Mouse (Mus musculus) adrenal gland, postnatal 0 days (tissue): Measurements from ENCODE around the gene Olfr1279. TPM values are rescaled to one million over a fixed set of nuclear protein-coding genes. Genes with fewer than 3 reads are reported as not detected.

ENCODE experiments used
- polyA plus RNA-seq: library from polyadenylated mRNA; unstranded; fragments of >200 nt; fragmentation: Nextera tagmentation; extraction: Ambion mirVana; gene quantifications from 2 replicates; pipeline ENCODE4 v1.2.1, GENCODE M21; 2015

The Olfr1279 gene
- polyA plus RNA-seq: not detected in 2 replicates

DNA sequence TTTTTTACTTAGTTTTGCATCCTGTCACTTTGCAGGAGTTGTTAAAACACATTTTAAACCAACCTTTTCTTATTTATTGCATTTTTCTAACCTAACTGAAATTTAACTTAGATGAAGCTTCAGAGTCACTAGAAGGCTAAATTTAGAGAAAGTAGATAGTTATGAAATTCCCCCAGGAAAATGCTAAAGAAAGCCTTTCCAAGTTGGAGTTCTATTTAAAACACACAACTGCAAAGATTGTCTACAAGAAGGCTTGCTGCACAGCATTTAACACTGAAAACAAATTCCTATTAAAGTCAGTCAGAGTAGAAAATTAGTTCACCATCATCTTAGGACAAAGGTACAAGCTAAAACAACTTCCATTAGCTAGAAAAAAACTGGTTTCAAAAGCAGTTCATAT is at the start of gene Olfr1279:
Gene Olfr1279 (plus strand): TSS at position 262 of the 400 bp plus-strand sequence.

GRCm38 (mm10) chr2:111254216-111254615 is 46.2 kb upstream of the Olfr1279 start, which contains the start of gene Olfr1276:
Gene Olfr1276, plus strand, starts transcription at chr2:111254516.

GRCm38 (mm10) chr2:111274006-111274405 is 26.4 kb upstream of the Olfr1279 start, which contains the start of gene Olfr1277:
Gene Olfr1277, minus strand, starts transcription at chr2:111274106.

DNA sequence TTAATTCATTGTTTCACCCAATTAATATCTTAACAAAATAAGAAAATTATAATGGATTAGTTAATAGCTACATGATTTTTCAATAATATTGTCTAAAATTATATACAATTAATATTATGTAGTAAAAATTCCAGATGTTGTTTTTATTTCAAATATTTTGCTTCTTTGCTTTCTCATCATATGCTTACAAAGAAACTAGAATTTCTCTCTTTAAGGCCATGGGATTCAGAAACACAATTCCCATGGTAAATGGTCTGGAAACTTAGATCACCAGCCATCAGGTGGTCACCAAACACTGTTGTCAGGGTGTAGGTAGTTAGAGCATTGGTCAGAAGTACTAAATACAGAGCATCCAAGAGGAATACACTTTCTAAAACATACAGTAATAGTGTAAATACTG is 10.6 kb upstream of the Olfr1279 start, which contains the start of gene Olfr1278:
Gene Olfr1278 (plus strand): TSS at position 301 of the 400 bp plus-strand sequence.

GRCm38 (mm10) chr2:111313717-111314116 is 13.3 kb downstream of the Olfr1279 start, which contains the start of gene Olfr1280:
Gene Olfr1280, plus strand, starts transcription at chr2:111314017.

DNA sequence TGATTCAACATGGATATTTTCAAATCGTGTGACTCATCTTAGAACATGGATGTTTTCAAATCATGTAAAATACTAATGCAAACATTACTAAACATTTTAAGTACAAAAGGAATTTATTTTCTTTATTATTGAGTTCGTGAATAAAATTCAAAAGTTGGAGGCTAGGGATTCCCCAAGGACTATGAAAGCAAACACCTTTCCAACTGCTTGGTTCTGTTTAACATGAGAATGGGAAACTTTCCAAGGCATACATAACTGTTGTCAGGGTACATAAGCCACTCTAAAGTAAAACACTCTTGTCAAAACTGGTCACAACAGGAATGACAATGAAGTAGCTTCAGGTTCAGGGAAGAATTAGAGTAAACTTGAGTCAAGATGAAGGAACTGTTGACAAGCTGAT is 25.8 kb downstream of the Olfr1279 start, which contains the start of gene Olfr1281:
Gene Olfr1281 (plus strand): TSS at position 301 of the 400 bp plus-strand sequence.

DNA sequence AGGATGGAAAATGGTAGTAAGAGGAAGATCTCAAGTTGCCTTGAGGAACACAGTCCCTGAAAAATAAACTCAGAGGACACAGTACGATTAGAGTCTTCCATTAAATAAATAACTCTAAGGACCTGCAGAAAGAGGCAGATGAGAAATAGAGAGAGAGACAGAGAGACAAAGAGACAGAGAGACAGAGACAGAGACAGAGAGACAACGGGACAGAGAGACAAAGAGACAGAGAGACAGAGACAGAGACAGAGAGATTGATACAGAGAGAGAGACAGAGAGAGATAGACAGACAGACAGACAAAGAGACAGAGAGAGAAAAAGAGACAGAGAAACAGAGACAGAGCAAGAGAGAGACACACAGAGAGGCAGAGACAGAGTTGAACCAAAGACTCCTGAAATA is 35.5 kb downstream of the Olfr1279 start, which contains the start of gene Olfr1282:
Gene Olfr1282 (minus strand): TSS at position 101 of the 400 bp plus-strand sequence.

Other genes starting within 250 kb of the Olfr1279 start
- not detected in 2 replicates for gene Gm13941, start 194.7 kb upstream of the Olfr1279 start, polyA plus RNA-seq
- gene Gm15130, start 147.7 kb upstream of the Olfr1279 start, polyA plus RNA-seq: not detected in 2 replicates
- gene 4930430A15Rik, start 71.0 kb upstream of the Olfr1279 start, polyA plus RNA-seq: not detected in 2 replicates
- gene Olfr1275, start 65.3 kb upstream of the Olfr1279 start, polyA plus RNA-seq: not detected in 2 replicates
- not detected in 2 replicates for gene Olfr1276, start 46.1 kb upstream of the Olfr1279 start, polyA plus RNA-seq
- gene Olfr1277, start 26.5 kb upstream of the Olfr1279 start, polyA plus RNA-seq: not detected in 2 replicates
- not detected in 2 replicates for gene Olfr1278, start 10.5 kb upstream of the Olfr1279 start, polyA plus RNA-seq
- not detected in 2 replicates for gene Olfr1280, start 13.4 kb downstream of the Olfr1279 start, polyA plus RNA-seq
- gene Olfr1281, start 25.9 kb downstream of the Olfr1279 start, polyA plus RNA-seq: not detected in 2 replicates
- gene Olfr1282, start 35.4 kb downstream of the Olfr1279 start, polyA plus RNA-seq: not detected in 2 replicates
- not detected in 2 replicates for gene Olfr1283, start 66.2 kb downstream of the Olfr1279 start, polyA plus RNA-seq
- not detected in 2 replicates for gene Olfr1284, start 74.9 kb downstream of the Olfr1279 start, polyA plus RNA-seq
- gene Olfr1286, start 122.5 kb downstream of the Olfr1279 start, polyA plus RNA-seq: not detected in 2 replicates
- not detected in 2 replicates for gene Olfr1287, start 148.5 kb downstream of the Olfr1279 start, polyA plus RNA-seq
- not detected in 2 replicates for gene Olfr1288, start 173.5 kb downstream of the Olfr1279 start, polyA plus RNA-seq
- gene Olfr1289, start 180.2 kb downstream of the Olfr1279 start, polyA plus RNA-seq: not detected in 2 replicates
- not detected in 2 replicates for gene Olfr1290, start 193.2 kb downstream of the Olfr1279 start, polyA plus RNA-seq
- gene Olfr1291-ps1, start 196.5 kb downstream of the Olfr1279 start, polyA plus RNA-seq: not detected in 2 replicates
- gene Olfr1293-ps, start 224.6 kb downstream of the Olfr1279 start, polyA plus RNA-seq: not detected in 2 replicates
- not detected in 2 replicates for gene Olfr1294, start 239.7 kb downstream of the Olfr1279 start, polyA plus RNA-seq